Mouse (Mus musculus): ENCODE results near the gene Ppm1l. TPM values are rescaled to one million over a fixed set of nuclear protein-coding genes. Genes with fewer than 3 reads are reported as not detected.

The Ppm1l gene
- polyA plus RNA-seq, 1 experiment from 2014 or later, result 24.2 TPM

GRCm38 (mm10) chr3:69484006-69484574, 167.4 kb downstream of the Ppm1l start:
- Histone ChIP-seq H3K4me1 (peaks cover 26% of the 10 kb centered on the region), H3K9me3 (replicated peaks) (no peaks in the 10 kb centered on the region), H3K36me3 (no peaks in the 10 kb centered on the region), H3K4me2 (no peak overlapping the region), H3K27me3 (replicated peaks) (no peaks in the 10 kb centered on the region), H3K9ac (replicated peaks) (no peak overlapping the region), H3K4me3 (replicated peaks) (no peak overlapping the region), H3K27ac (replicated peaks) (no peak overlapping the region)
- ATAC-seq (ENCODE audit: low FRiP score), result no peak
- WGBS, result 69% methylated on average over 13 of the region's 13 CpGs

GRCm38 (mm10) chr3:69484582-69484981, 167.9 kb downstream of the Ppm1l start:
- H3K36me3 ChIP-seq, result no peaks in the 10 kb centered on the region
- H3K27ac ChIP-seq (replicated peaks), result no peak overlapping the region
- no peak overlapping the region for H3K9ac ChIP-seq (replicated peaks)
- H3K4me1 ChIP-seq, result peaks cover 26% of the 10 kb centered on the region
- H3K4me3 ChIP-seq (replicated peaks), result no peak overlapping the region
- H3K9me3 ChIP-seq (replicated peaks), result no peaks in the 10 kb centered on the region
- H3K4me2 ChIP-seq, result no peak overlapping the region
- H3K27me3 ChIP-seq (replicated peaks), result no peaks in the 10 kb centered on the region
- whole genome bisulfite sequencing, result 69% methylated on average over 4 of the region's 4 CpGs
- no peak for ATAC-seq (ENCODE audit: low FRiP score)

- Histone ChIP-seq H3K9me3 (replicated peaks) (no peaks in the 10 kb centered on the region), H3K9ac (replicated peaks) (no peak overlapping the region), H3K36me3 (no peaks in the 10 kb centered on the region), H3K4me1 (peaks cover 26% of the 10 kb centered on the region), H3K27ac (replicated peaks) (no peak overlapping the region), H3K4me3 (replicated peaks) (no peak overlapping the region), H3K4me2 (no peak overlapping the region), H3K27me3 (replicated peaks) (no peaks in the 10 kb centered on the region)
- ATAC-seq (ENCODE audit: low FRiP score), result no peak
- 90% methylated on average over 3 of the region's 3 CpGs for WGBS
Observed at GRCm38 (mm10) chr3:69485347-69485746, 168.7 kb downstream of the Ppm1l start.

- 57% methylated on average over 2 of the region's 2 CpGs for WGBS
- H3K4me3 ChIP-seq (replicated peaks), result no peak overlapping the region
Observed at GRCm38 (mm10) chr3:69485756-69486155, 169.1 kb downstream of the Ppm1l start.

GRCm38 (mm10) chr3:69487471-69487870, 170.8 kb downstream of the Ppm1l start:
- no peaks in the 10 kb centered on the region for H3K27me3 ChIP-seq (replicated peaks)
- H3K9me3 ChIP-seq (replicated peaks), result no peaks in the 10 kb centered on the region
- peaks cover 30% of the 10 kb centered on the region for H3K4me1 ChIP-seq
- H3K4me2 ChIP-seq, result no peak overlapping the region
- no peak for ATAC-seq (ENCODE audit: low FRiP score)
- 54% methylated on average over 6 of the region's 6 CpGs for WGBS
- H3K27ac ChIP-seq (replicated peaks), result peak overlapping the region; percentile 33
- H3K4me3 ChIP-seq (replicated peaks), result no peak overlapping the region
- H3K36me3 ChIP-seq, result no peaks in the 10 kb centered on the region
- H3K9ac ChIP-seq (replicated peaks), result no peak overlapping the region

More at GRCm38 (mm10) chr3:69485756-69486155, 169.1 kb downstream of the Ppm1l start:
- Histone ChIP-seq H3K4me2 (no peak overlapping the region), H3K9me3 (replicated peaks) (no peaks in the 10 kb centered on the region), H3K9ac (replicated peaks) (no peak overlapping the region), H3K27me3 (replicated peaks) (no peaks in the 10 kb centered on the region), H3K36me3 (no peaks in the 10 kb centered on the region), H3K27ac (replicated peaks) (no peak overlapping the region), H3K4me1 (peaks cover 26% of the 10 kb centered on the region)
- ATAC-seq (ENCODE audit: low FRiP score), result no peak

GRCm38 (mm10) chr3:69489669-69490068, 173.0 kb downstream of the Ppm1l start:
- no peak overlapping the region for H3K4me2 ChIP-seq
- no peak overlapping the region for H3K4me3 ChIP-seq (replicated peaks)
- H3K27me3 ChIP-seq (replicated peaks), result no peaks in the 10 kb centered on the region
- 88% methylated on average over 3 of the region's 3 CpGs for WGBS
- no peak for ATAC-seq (ENCODE audit: low FRiP score)
- no peaks in the 10 kb centered on the region for H3K9me3 ChIP-seq (replicated peaks)
- H3K27ac ChIP-seq (replicated peaks), result no peak overlapping the region
- peaks cover 23% of the 10 kb centered on the region for H3K4me1 ChIP-seq
- H3K36me3 ChIP-seq, result no peaks in the 10 kb centered on the region
- H3K9ac ChIP-seq (replicated peaks), result no peak overlapping the region

GRCm38 (mm10) chr3:69490981-69491681, 174.5 kb downstream of the Ppm1l start:
- Histone ChIP-seq H3K4me1 (peaks cover 20% of the 10 kb centered on the region), H3K27me3 (replicated peaks) (no peaks in the 10 kb centered on the region), H3K36me3 (no peaks in the 10 kb centered on the region), H3K4me3 (replicated peaks) (no peak overlapping the region), H3K9ac (replicated peaks) (no peak overlapping the region), H3K9me3 (replicated peaks) (no peaks in the 10 kb centered on the region), H3K27ac (replicated peaks) (no peak overlapping the region), H3K4me2 (no peak overlapping the region)
- 81% methylated on average over 6 of the region's 6 CpGs for WGBS
- ATAC-seq (ENCODE audit: low FRiP score), result no peak

- no peaks in the 10 kb centered on the region for H3K36me3 ChIP-seq
- no peak overlapping the region for H3K9ac ChIP-seq (replicated peaks)
- no peak for ATAC-seq (ENCODE audit: low FRiP score)
- no peaks in the 10 kb centered on the region for H3K9me3 ChIP-seq (replicated peaks)
- WGBS, result 39% methylated on average over 4 of the region's 4 CpGs
- H3K4me1 ChIP-seq, result peaks cover 8% of the 10 kb centered on the region
- no peaks in the 10 kb centered on the region for H3K27me3 ChIP-seq (replicated peaks)
- H3K4me2 ChIP-seq, result no peak overlapping the region
- H3K27ac ChIP-seq (replicated peaks), result 0 out of 2 replicates have a peak overlapping the region, but pooled peaks have one; percentile 37
- H3K4me3 ChIP-seq (replicated peaks), result no peak overlapping the region
Observed at GRCm38 (mm10) chr3:69494233-69495010, 177.8 kb downstream of the Ppm1l start.

GRCm38 (mm10) chr3:69497178-69497577, 180.5 kb downstream of the Ppm1l start:
- Histone ChIP-seq H3K36me3 (no peaks in the 10 kb centered on the region), H3K4me3 (replicated peaks) (no peak overlapping the region), H3K4me2 (no peak overlapping the region), H3K9me3 (replicated peaks) (no peaks in the 10 kb centered on the region), H3K9ac (replicated peaks) (no peak overlapping the region), H3K27me3 (replicated peaks) (no peaks in the 10 kb centered on the region), H3K4me1 (peaks cover 10% of the 10 kb centered on the region), H3K27ac (replicated peaks) (no peak overlapping the region)
- 91% methylated on average over 3 of the region's 3 CpGs for WGBS
- no peak for ATAC-seq (ENCODE audit: low FRiP score)

- H3K36me3 ChIP-seq, result no peaks in the 10 kb centered on the region
- peak overlapping the region; percentile 33 for H3K27ac ChIP-seq (replicated peaks)
- peaks cover 18% of the 10 kb centered on the region for H3K4me1 ChIP-seq
- 10% methylated on average over 6 of the region's 6 CpGs for WGBS
- H3K9ac ChIP-seq (replicated peaks), result no peak overlapping the region
- H3K4me3 ChIP-seq (replicated peaks), result no peak overlapping the region
- no peaks in the 10 kb centered on the region for H3K27me3 ChIP-seq (replicated peaks)
- no peaks in the 10 kb centered on the region for H3K9me3 ChIP-seq (replicated peaks)
- ATAC-seq (ENCODE audit: low FRiP score), result peak; percentile 62
- H3K4me2 ChIP-seq, result no peak overlapping the region
Observed at GRCm38 (mm10) chr3:69502009-69502408, 185.3 kb downstream of the Ppm1l start.

GRCm38 (mm10) chr3:69502527-69502926, 185.9 kb downstream of the Ppm1l start:
- H3K9ac ChIP-seq (replicated peaks), result no peak overlapping the region
- no peak overlapping the region for H3K27ac ChIP-seq (replicated peaks)
- peaks cover 18% of the 10 kb centered on the region for H3K4me1 ChIP-seq
- no peak overlapping the region for H3K4me3 ChIP-seq (replicated peaks)
- no peaks in the 10 kb centered on the region for H3K9me3 ChIP-seq (replicated peaks)
- no peak overlapping the region for H3K4me2 ChIP-seq
- no peaks in the 10 kb centered on the region for H3K36me3 ChIP-seq
- 0 out of 2 replicates have a peak, but pooled peaks have one; percentile 21 for ATAC-seq (ENCODE audit: low FRiP score)
- 20% methylated on average over 4 of the region's 4 CpGs for WGBS
- no peaks in the 10 kb centered on the region for H3K27me3 ChIP-seq (replicated peaks)

GRCm38 (mm10) chr3:69505090-69505489, 188.4 kb downstream of the Ppm1l start:
- H3K9me3 ChIP-seq (replicated peaks), result no peaks in the 10 kb centered on the region
- H3K36me3 ChIP-seq, result no peaks in the 10 kb centered on the region
- no peak overlapping the region for H3K4me3 ChIP-seq (replicated peaks)
- H3K4me2 ChIP-seq, result no peak overlapping the region
- peaks cover 23% of the 10 kb centered on the region for H3K4me1 ChIP-seq
- H3K27me3 ChIP-seq (replicated peaks), result no peaks in the 10 kb centered on the region
- H3K27ac ChIP-seq (replicated peaks), result no peak overlapping the region
- no peak overlapping the region for H3K9ac ChIP-seq (replicated peaks)
- WGBS, result 55% methylated on average over 7 of the region's 7 CpGs
- no peak for ATAC-seq (ENCODE audit: low FRiP score)
